Mouse (Mus musculus) cortical plate, adult 2 months (tissue): ENCODE data around the gene Adamtsl2. TPM values are rescaled to one million over a fixed set of nuclear protein-coding genes. Genes with fewer than 3 reads are reported as not detected.
A peak's percentile ranks its signal among the peaks of the same experiment; 100 is the strongest.

Source experiments
- H3K27ac ChIP-seq: fragments of 200-500 bp; 2 replicates; pipeline ENCODE4 v1.5.1; 2012; ENCODE audit warnings: low read length, control low read depth, inconsistent platforms; ENCODE audit not compliant: insufficient read depth
- H3K4me1 ChIP-seq: fragments of 200-500 bp; 2 replicates; pipeline ENCODE4 v1.6.1; 2011; ENCODE audit warnings: low read length; ENCODE audit not compliant: control insufficient read depth, insufficient read depth
- H3K4me3 ChIP-seq: fragments of 200-500 bp; 2 replicates; pipeline ENCODE4 v1.5.1; 2011; ENCODE audit warnings: mild to moderate bottlenecking, low read length, control low read depth; ENCODE audit not compliant: insufficient read depth
- CTCF ChIP-seq: fragments of 200-500 bp; IDR thresholded peaks from 2 replicates; pipeline ENCODE4 v1.5.1; 2011; ENCODE audit warnings: mild to moderate bottlenecking, control low read depth, low read length; ENCODE audit not compliant: insufficient read depth; ENCODE audit errors: extremely low read depth
- POLR2A ChIP-seq: fragments of 200-500 bp; IDR thresholded peaks from 2 replicates; pipeline ENCODE4 v1.6.1; 2011; ENCODE audit warnings: mild to moderate bottlenecking, low read length, control low read depth; ENCODE audit not compliant: insufficient read depth; ENCODE audit errors: extremely low read depth
- polyA plus RNA-seq: library from polyadenylated mRNA; depleted of rRNA; stranded (reverse); fragments of >200 nt; gene quantifications from 2 replicates; pipeline ENCODE4 v1.2.3, GENCODE M21; 2012; rRNA removed

Adamtsl2 gene
- 32.0 and 36.7 TPM in 2 replicates for polyA plus RNA-seq

GRCm38 (mm10) chr2:27079152-27079584 lies at the start of gene Adamtsl2:
TSS of gene Adamtsl2 (plus strand) at chr2:27079379.
- H3K27ac ChIP-seq = no peak within 1 kb of the TSS

GRCm38 (mm10) chr2:27032361-27032760 lies 46.8 kb upstream of the Adamtsl2 start:
- Histone ChIP-seq H3K4me1 (0 out of 2 replicates have a peak, but pooled peaks cover 2% of the 10 kb centered on the region), H3K4me3 (no peak overlapping the region), H3K27ac (no peak overlapping the region)
- no peak for TF ChIP-seq CTCF
- no peak for TF ChIP-seq POLR2A

More at GRCm38 (mm10) chr2:27079152-27079584, at the start of gene Adamtsl2:
- TF ChIP-seq CTCF = no peak
- TF ChIP-seq POLR2A = no peak
- Histone ChIP-seq H3K4me3 (no peak within 1 kb of the TSS), H3K4me1 (peaks cover 5% of the 10 kb centered on the region)

- TF ChIP-seq CTCF (no peak), POLR2A (no peak)
- Histone ChIP-seq H3K4me3 (no peak overlapping the region), H3K27ac (no peak overlapping the region), H3K4me1 (no peaks in the 10 kb centered on the region)
Measured at GRCm38 (mm10) chr2:27036003-27036402, 43.2 kb upstream of the Adamtsl2 start.

GRCm38 (mm10) chr2:27037008-27037407 lies 42.2 kb upstream of the Adamtsl2 start:
- no peak for TF ChIP-seq POLR2A
- no peak for TF ChIP-seq CTCF
- no peaks in the 10 kb centered on the region for H3K4me1 ChIP-seq
- H3K4me3 ChIP-seq = no peak overlapping the region
- H3K27ac ChIP-seq = no peak overlapping the region

- no peaks in the 10 kb centered on the region for H3K4me1 ChIP-seq
- H3K4me3 ChIP-seq = no peak overlapping the region
- peak; percentile 95 for TF ChIP-seq CTCF
- no peak for TF ChIP-seq POLR2A
- H3K27ac ChIP-seq = no peak overlapping the region
Measured at GRCm38 (mm10) chr2:27038596-27038995, 40.6 kb upstream of the Adamtsl2 start.

GRCm38 (mm10) chr2:27039286-27039685 lies 39.9 kb upstream of the Adamtsl2 start:
- H3K27ac ChIP-seq = no peak overlapping the region
- TF ChIP-seq CTCF = peak; percentile 36; the same call in 1 of the 2 replicates
- no peak for TF ChIP-seq POLR2A
- no peaks in the 10 kb centered on the region for H3K4me1 ChIP-seq
- H3K4me3 ChIP-seq = no peak overlapping the region

GRCm38 (mm10) chr2:27042131-27042844 lies 36.9 kb upstream of the Adamtsl2 start:
- TF ChIP-seq POLR2A (no peak), CTCF (no peak)
- H3K4me1 ChIP-seq = no peaks in the 10 kb centered on the region

GRCm38 (mm10) chr2:27043461-27043860 lies 35.7 kb upstream of the Adamtsl2 start:
- Histone ChIP-seq H3K27ac (no peak overlapping the region), H3K4me1 (no peaks in the 10 kb centered on the region), H3K4me3 (no peak overlapping the region)
- peak; percentile 83 for TF ChIP-seq CTCF
- TF ChIP-seq POLR2A = no peak

More at GRCm38 (mm10) chr2:27042131-27042844, 36.9 kb upstream of the Adamtsl2 start:
- no peak overlapping the region for H3K4me3 ChIP-seq
- no peak overlapping the region for H3K27ac ChIP-seq

GRCm38 (mm10) chr2:27044166-27044565 lies 35.0 kb upstream of the Adamtsl2 start:
- Histone ChIP-seq H3K27ac (no peak overlapping the region), H3K4me1 (no peaks in the 10 kb centered on the region), H3K4me3 (no peak overlapping the region)
- TF ChIP-seq POLR2A (no peak), CTCF (no peak)

- Histone ChIP-seq H3K4me1 (no peaks in the 10 kb centered on the region), H3K4me3 (no peak overlapping the region), H3K27ac (no peak overlapping the region)
- TF ChIP-seq CTCF = no peak
- no peak for TF ChIP-seq POLR2A
Measured at GRCm38 (mm10) chr2:27044641-27045040, 34.5 kb upstream of the Adamtsl2 start.
